Mouse (Mus musculus) monocyte, adult 59 days (primary cell): ENCODE data around the gene Chmp5. TPM values are rescaled to one million over a fixed set of nuclear protein-coding genes. Genes with fewer than 3 reads are reported as not detected.

Source experiments
- total RNA-seq, 2 experiments: library from RNA; stranded (reverse); gene quantifications; one replicate each; pipeline ENCODE4 v1.2.4; 2023

The Chmp5 gene
- 10 to 100 TPM; 52.3 to 56.3 TPM for total RNA-seq

DNA sequence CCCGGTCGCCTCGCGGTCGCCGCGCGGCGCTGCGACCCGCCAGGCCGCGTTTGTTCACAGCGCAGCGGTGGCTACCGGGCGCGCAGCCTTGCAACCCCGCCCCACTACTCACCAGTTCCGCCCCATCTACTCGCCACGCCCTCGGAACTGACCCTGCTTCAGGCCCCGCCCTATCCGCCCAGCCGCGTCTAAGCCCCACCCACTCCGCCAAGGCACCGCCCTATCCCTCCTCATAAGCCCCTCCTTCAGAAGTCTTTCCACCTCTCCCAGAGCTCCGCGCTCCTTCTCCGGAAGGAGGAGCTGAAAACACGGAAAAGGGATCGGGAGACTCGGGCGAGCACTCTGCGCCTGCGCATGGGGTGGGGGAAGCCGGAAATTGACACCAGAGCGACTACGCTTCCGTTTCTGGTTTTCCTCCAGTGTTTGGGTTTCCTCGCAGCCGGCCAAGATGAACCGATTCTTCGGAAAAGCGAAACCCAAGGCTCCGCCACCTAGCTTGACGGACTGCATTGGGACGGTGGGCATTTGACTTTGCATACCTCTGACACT lies at the start of gene Chmp5, which contains the start of gene Bag1:
Gene Chmp5 (plus strand): TSS at position 248 of the 549 bp plus-strand sequence.
Gene Bag1 (minus strand): TSS at position 135 of the 549 bp plus-strand sequence.

DNA sequence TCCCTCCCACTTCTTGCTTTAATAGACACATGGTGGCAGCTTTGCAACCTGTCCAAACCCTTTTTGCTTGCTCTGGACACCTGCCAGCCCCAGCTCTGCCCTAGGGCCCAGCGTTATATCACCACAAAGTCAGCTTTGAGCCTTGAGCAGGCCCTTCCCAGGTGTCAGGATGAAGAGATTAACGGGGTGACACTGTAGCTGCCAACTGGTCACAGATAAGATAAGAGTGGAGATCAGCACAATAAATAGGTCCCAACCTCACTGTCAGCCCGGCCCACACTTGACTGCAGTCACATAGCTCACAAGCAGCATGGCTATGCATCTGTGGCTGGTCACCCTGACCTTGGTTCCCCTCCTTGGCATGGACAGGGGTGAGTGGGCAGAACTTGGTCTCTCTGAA lies 28.4 kb upstream of the Chmp5 start, which contains the start of gene Spink4:
Gene Spink4 (plus strand): TSS at position 268 of the 400 bp plus-strand sequence.

DNA sequence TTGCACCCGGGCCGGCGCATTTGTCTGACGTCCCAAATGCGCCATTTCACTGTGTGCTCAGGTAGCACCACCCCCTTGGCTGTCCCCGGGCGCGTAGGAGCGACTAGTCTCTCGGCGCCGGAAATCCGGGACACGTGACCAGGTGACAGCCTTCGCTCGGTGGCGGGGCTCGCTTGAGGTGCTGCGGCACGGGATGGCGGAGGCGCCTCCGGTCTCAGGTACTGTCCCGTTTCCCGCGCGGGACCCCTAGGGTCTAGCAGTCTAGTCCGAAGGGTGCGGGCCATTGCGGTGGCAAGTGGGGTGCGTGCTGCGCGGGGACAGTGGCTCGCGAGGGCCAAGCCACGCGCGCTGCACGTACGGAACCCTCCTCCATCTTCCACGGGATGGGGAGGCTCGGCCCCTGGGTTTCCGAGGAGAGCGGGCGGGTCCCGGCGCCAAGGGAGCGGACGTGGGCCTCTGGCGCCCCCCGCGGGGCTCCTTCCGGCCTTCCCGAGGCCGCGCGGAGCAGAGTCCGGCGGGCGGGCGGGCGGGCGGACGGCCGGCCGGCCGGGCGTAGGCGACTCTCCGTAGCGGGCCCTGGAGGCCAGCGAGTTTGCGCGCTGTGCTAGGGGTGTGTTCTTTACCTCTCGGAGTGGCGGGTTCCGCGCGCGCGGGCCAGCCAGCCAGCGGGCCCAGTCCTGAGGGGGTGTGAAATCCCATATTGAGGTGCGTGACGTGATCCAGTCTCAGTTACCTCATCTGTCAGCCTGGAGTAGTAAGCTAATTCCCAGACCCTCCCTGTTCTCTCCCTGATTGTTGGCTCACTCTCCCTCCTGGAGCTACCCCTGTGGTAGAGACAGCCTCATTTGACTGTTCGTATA lies 22.9 kb downstream of the Chmp5 start, which contains the start of gene Nfx1:
Gene Nfx1 (plus strand): TSS at position 65 of the 860 bp plus-strand sequence.

Other genes with a start within 250 kb of the Chmp5 start
- 10 to 100 TPM; 11.9 to 15.8 TPM for gene Aptx, start 245.2 kb upstream of the Chmp5 start, total RNA-seq
- 100 to 1,000 TPM; 241 to 250 TPM for gene Dnaja1, start 226.3 kb upstream of the Chmp5 start, total RNA-seq
- 10 to 100 TPM; 53.4 to 60.9 TPM for gene Smu1, start 190.5 kb upstream of the Chmp5 start, total RNA-seq
- gene B4galt1, start 94.4 kb upstream of the Chmp5 start, total RNA-seq = 10 to 100 TPM; 53.6 to 58.1 TPM
- not detected for gene Spink4, start 28.4 kb upstream of the Chmp5 start, total RNA-seq
- 10 to 100 TPM; 80.8 to 81.4 TPM for gene Bag1, start 113 bp upstream of the Chmp5 start, total RNA-seq
- gene Nfx1, start 22.5 kb downstream of the Chmp5 start, total RNA-seq = 10 to 100 TPM; 47.4 to 52.6 TPM
- not detected for gene Aqp7, start 99.7 kb downstream of the Chmp5 start, total RNA-seq
- gene Aqp3, start 149.8 kb downstream of the Chmp5 start, total RNA-seq = under 1 TPM in 1 of 2 experiments, not detected in 1; 0.45 TPM
- gene Nol6, start 176.0 kb downstream of the Chmp5 start, total RNA-seq = 10 to 100 TPM; 35.6 to 39.7 TPM
- gene Ube2r2, start 187.3 kb downstream of the Chmp5 start, total RNA-seq = 10 to 100 TPM; 58.4 to 72.8 TPM